Mouse (Mus musculus) CH12.LX (cell line): ENCODE data around the gene Adnp. TPM values are rescaled to one million over a fixed set of nuclear protein-coding genes. Genes with fewer than 3 reads are reported as not detected.

ENCODE experiments used
- DNase-seq: peaks from one replicate; pipeline ENCODE4 v3.0.0-alpha.2; 2013; ENCODE audit errors: extremely low read depth
- H3K27ac ChIP-seq: 2 replicates; pipeline ENCODE4 v1.5.1; 2012; ENCODE audit warnings: low read depth, mild to moderate bottlenecking, control low read depth, moderate library complexity; ENCODE audit not compliant: insufficient read depth
- H3K27me3 ChIP-seq: replicated peaks from 2 replicates; pipeline ENCODE3; 2012; ENCODE audit warnings: inconsistent platforms
- H3K36me3 ChIP-seq, 2 experiments: replicated peaks in 1 of 2; 2 replicates each; pipeline versions ENCODE3 to v1.6.1; 2012; ENCODE audit warnings: inconsistent platforms in 1 of 2, low read length in 1 of 2, mild to moderate bottlenecking in 1 of 2, mixed read lengths in 1 of 2, moderate library complexity in 1 of 2; ENCODE audit not compliant: control insufficient read depth in 1 of 2, insufficient read depth in 1 of 2
- H3K4me1 ChIP-seq, 2 experiments: 2 replicates each; pipeline ENCODE4 v1.6.1; 2012; ENCODE audit warnings: inconsistent platforms in 1 of 2, moderate library complexity in 1 of 2; ENCODE audit not compliant: insufficient read depth in 2 of 2, control insufficient read depth in 1 of 2
- H3K4me2 ChIP-seq: 2 replicates; pipeline ENCODE4 v1.6.1; 2012; ENCODE audit warnings: low read depth, mild to moderate bottlenecking, control low read depth; ENCODE audit not compliant: poor library complexity, insufficient read depth, severe bottlenecking
- H3K4me3 ChIP-seq, 3 experiments: fragments of 150-350 bp in 1 of 3; sonication (generic) in 1 of 3; replicated peaks in 1 of 3; 2 replicates each; pipeline versions ENCODE3 to v1.5.1; 2011 to 2012; ENCODE audit warnings: low read depth in 2 of 3, low read length in 2 of 3, mild to moderate bottlenecking in 2 of 3, moderate library complexity in 2 of 3, control low read depth in 1 of 3, improper control_type of control experiment in 1 of 3, inconsistent platforms in 1 of 3, mixed read lengths in 1 of 3; ENCODE audit not compliant: poor library complexity in 1 of 3
- H3K79me2 ChIP-seq: replicated peaks from 2 replicates; pipeline ENCODE4 v1.6.1; 2012; ENCODE audit warnings: mild to moderate bottlenecking, moderate library complexity; ENCODE audit not compliant: control insufficient read depth, poor library complexity, insufficient read depth, severe bottlenecking; ENCODE audit errors: extremely low read depth
- H3K9ac ChIP-seq: 2 replicates; pipeline ENCODE4 v1.6.1; 2012; ENCODE audit warnings: low read depth, mild to moderate bottlenecking, control low read depth, moderate library complexity; ENCODE audit not compliant: insufficient read depth
- H3K9me3 ChIP-seq: replicated peaks from 2 replicates; pipeline ENCODE3; 2012; ENCODE audit warnings: low read length, inconsistent platforms, mixed read lengths
- BHLHE40 ChIP-seq: IDR thresholded peaks from 2 replicates; pipeline ENCODE4 v1.6.1; 2011; ENCODE audit warnings: mild to moderate bottlenecking, low read depth, low read length, improper control_type of control experiment
- CHD1 ChIP-seq: IDR thresholded peaks from 2 replicates; pipeline ENCODE4 v1.6.1; 2012; ENCODE audit warnings: low read depth, low read length, improper control_type of control experiment, inconsistent platforms
- CHD2 ChIP-seq: IDR thresholded peaks from 2 replicates; pipeline ENCODE4 v1.6.1; 2011; ENCODE audit warnings: low read length, improper control_type of control experiment
- CTCF ChIP-seq, 2 experiments: IDR thresholded peaks in 1 of 2; conservative IDR thresholded peaks in 1 of 2; 2 replicates each; pipeline ENCODE4 v1.5.1; 2011 to 2012; ENCODE audit warnings: low read depth in 2 of 2, low read length in 2 of 2, improper control_type of control experiment in 1 of 2, inconsistent platforms in 1 of 2, mild to moderate bottlenecking in 1 of 2, moderate library complexity in 1 of 2
- E2F4 ChIP-seq: IDR thresholded peaks from 2 replicates; pipeline ENCODE4 v1.6.1; 2011; ENCODE audit warnings: low read depth, low read length, improper control_type of control experiment; ENCODE audit not compliant: insufficient replicate concordance
- ETS1 ChIP-seq: conservative IDR thresholded peaks from 2 replicates; pipeline ENCODE4 v1.6.1; 2012; ENCODE audit warnings: low read depth, mild to moderate bottlenecking, inconsistent platforms, low read length, improper control_type of control experiment, moderate library complexity
- HCFC1 ChIP-seq: IDR thresholded peaks from 2 replicates; pipeline ENCODE4 v1.6.1; 2012; ENCODE audit warnings: low read depth, mild to moderate bottlenecking, inconsistent platforms, low read length, improper control_type of control experiment
- IRF4 ChIP-seq: IDR thresholded peaks from 2 replicates; pipeline ENCODE4 v1.6.1; 2014; ENCODE audit warnings: low read depth, mild to moderate bottlenecking, inconsistent platforms, low read length, improper control_type of control experiment
- JUND ChIP-seq: conservative IDR thresholded peaks from 2 replicates; pipeline ENCODE4 v1.6.1; 2011; ENCODE audit warnings: low read depth, low read length, improper control_type of control experiment
- KAT2A ChIP-seq: IDR thresholded peaks from 2 replicates; pipeline ENCODE4 v1.6.1; 2012; ENCODE audit warnings: low read length, improper control_type of control experiment, inconsistent platforms; ENCODE audit not compliant: insufficient replicate concordance
- MAX ChIP-seq: IDR thresholded peaks from 2 replicates; pipeline ENCODE4 v1.6.1; 2011; ENCODE audit warnings: low read length, improper control_type of control experiment
- MAZ ChIP-seq: IDR thresholded peaks from 2 replicates; pipeline ENCODE4 v1.6.1; 2012; ENCODE audit warnings: low read depth, mild to moderate bottlenecking, inconsistent platforms, low read length, improper control_type of control experiment, moderate library complexity
- MEF2A ChIP-seq: IDR thresholded peaks from 2 replicates; pipeline ENCODE4 v1.6.1; 2014; ENCODE audit warnings: low read depth, mild to moderate bottlenecking, inconsistent platforms, low read length, improper control_type of control experiment, borderline replicate concordance
- MYC ChIP-seq: IDR thresholded peaks from 2 replicates; pipeline ENCODE4 v1.6.1; 2011; ENCODE audit warnings: low read depth, mild to moderate bottlenecking, improper control_type of control experiment, low read length
- PAX5 ChIP-seq: IDR thresholded peaks from 2 replicates; pipeline ENCODE4 v1.6.1; 2012; ENCODE audit warnings: low read length, inconsistent platforms, mixed read lengths
- POLR2AphosphoS2 ChIP-seq: IDR thresholded peaks from 2 replicates; pipeline ENCODE4 v1.6.1; 2011; ENCODE audit warnings: low read depth, low read length, improper control_type of control experiment
- RCOR1 ChIP-seq: conservative IDR thresholded peaks from 2 replicates; pipeline ENCODE4 v1.6.1; 2012; ENCODE audit warnings: low read depth, mild to moderate bottlenecking, inconsistent platforms, low read length, improper control_type of control experiment
- SIN3A ChIP-seq: IDR thresholded peaks from 2 replicates; pipeline ENCODE4 v1.6.1; 2012; ENCODE audit warnings: low read length, improper control_type of control experiment, inconsistent platforms
- SMC3 ChIP-seq: IDR thresholded peaks from 2 replicates; pipeline ENCODE4 v1.6.1; 2011; ENCODE audit warnings: low read depth, low read length, improper control_type of control experiment
- UBTF ChIP-seq: IDR thresholded peaks from 2 replicates; pipeline ENCODE4 v1.6.1; 2012; ENCODE audit warnings: low read depth, mild to moderate bottlenecking, inconsistent platforms, low read length, improper control_type of control experiment, moderate library complexity
- USF2 ChIP-seq: conservative IDR thresholded peaks from 2 replicates; pipeline ENCODE4 v1.6.1; 2011; ENCODE audit warnings: low read depth, low read length, improper control_type of control experiment
- ZKSCAN1 ChIP-seq: IDR thresholded peaks from 2 replicates; pipeline ENCODE4 v1.6.1; 2012; ENCODE audit warnings: low read depth, inconsistent platforms, low read length, improper control_type of control experiment, borderline replicate concordance
- ZNF384 ChIP-seq: IDR thresholded peaks from 2 replicates; pipeline ENCODE4 v1.6.1; 2012; ENCODE audit warnings: low read depth, low read length, improper control_type of control experiment, inconsistent platforms
- dilution Hi-C: fragments of 300-500 bp; cut with MboI; formaldehyde crosslinking; loops from 2 replicates; pipeline ENCODE4 v1.14.3; 2020; ENCODE audit warnings: low sequenced_read_pairs; ENCODE audit not compliant: extremely low pct_unique_long_range_greater_than_20kb, extremely low pct_ligation_motif_present
- in situ Hi-C: fragments of 300-500 bp; cut with MboI; formaldehyde crosslinking; loops from 3 replicates; pipeline ENCODE4 v1.14.3; 2019; ENCODE audit warnings: low sequenced_read_pairs, low pct_ligation_motif_present, low pct_unique_long_range_greater_than_20kb, mixed read lengths
- polyA plus RNA-seq: library from polyadenylated mRNA; unstranded; fragments of >175 nt; gene quantifications from 2 replicates; pipeline ENCODE4 v1.2.1, GENCODE M21; 2012; ENCODE audit warnings: low read depth; ENCODE audit not compliant: insufficient read length
- total RNA-seq, 2 experiments: library from RNA; depleted of rRNA; stranded (reverse); fragments of 300-350 nt in 1 of 2; fragments of >200 nt in 1 of 2; gene quantifications; 2 replicates each; pipeline ENCODE4 v1.2.3; 2012 to 2014

Gene Adnp
- total and polyA plus RNA-seq, 3 experiments = 1.3 to 12.9 (median 3.3) TPM

DNA sequence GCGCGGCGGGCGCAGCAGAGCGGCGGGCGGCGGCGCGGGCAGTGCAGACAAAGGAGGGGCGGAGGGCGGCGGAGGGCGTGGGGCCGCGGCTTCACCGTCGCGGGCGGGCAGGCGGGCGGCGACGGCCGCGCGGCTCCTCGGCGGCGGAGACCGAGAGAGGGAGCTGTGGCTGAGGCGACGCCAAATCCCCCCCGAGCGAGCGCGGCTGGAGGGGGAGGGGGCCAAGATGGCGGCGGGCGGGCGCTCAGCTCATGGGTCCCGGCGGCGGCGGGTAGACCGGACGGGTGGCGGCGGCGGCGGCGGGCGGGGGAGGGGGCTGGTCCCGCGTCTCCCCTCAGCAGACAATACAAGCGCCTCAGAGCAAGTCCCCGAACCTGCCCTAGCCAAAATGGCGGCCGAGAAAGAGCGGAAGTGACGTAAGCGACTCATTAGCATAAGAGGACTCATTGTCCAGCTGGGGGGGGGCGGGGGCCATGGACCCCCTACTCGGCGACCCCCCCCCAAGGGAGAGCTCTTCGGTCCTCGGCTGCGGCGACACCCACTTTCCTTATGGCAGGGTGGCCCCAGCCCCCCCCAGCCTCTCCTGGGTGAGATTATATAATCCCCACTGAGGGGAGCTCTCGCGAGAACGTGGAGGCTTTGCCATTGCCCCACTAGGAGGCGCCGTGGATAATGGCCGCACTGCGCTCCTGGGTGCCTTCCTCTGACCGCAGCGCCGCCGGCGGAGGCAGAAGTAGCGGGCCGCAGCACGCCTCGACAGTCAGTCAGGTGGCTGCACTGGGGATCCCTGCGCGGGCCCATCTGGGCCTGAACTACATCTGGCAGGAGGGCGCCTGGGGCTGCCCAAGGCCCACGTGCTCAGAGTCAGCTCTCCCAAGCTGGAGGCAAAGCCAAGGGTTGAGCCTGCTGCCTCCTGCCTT, at the start of gene Adnp (continued):
- TF ChIP-seq ZNF384 = no peak

DNA sequence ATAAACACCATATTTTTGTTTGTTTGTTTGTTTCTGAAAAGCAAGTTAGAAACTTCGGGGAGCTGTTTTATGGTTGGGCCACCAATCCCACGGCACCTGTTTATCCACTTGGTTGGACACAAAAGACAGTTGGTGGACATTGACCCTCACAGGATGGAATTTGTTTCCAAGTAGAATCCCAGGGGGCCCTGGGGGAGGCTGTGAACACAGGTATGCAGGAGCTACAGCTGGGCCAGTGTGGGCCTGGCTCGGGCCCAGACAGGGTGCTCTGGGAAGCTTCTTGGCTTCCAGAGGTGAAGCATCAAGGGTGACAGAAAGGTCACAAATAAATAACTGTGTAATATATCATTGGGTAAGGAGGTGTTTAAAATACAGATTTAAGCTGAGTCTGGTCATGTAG, 49.6 kb upstream of the Adnp start:
- H3K4me2 ChIP-seq = no peak overlapping the region
- DNase-seq = no peak
- TF ChIP-seq MAX = no peak
- TF ChIP-seq ETS1 = no peak
- TF ChIP-seq E2F4 = no peak
- no peak for TF ChIP-seq MEF2A
- TF ChIP-seq PAX5 = no peak
- TF ChIP-seq SMC3 = no peak
- TF ChIP-seq MYC = no peak
- no peak for TF ChIP-seq BHLHE40
- no peak for TF ChIP-seq UBTF
- no peak for TF ChIP-seq HCFC1
- TF ChIP-seq CTCF (conservative IDR thresholded peaks at IDR 0.05 in 1 of 2, IDR thresholded peaks at IDR 0.05 in 1 of 2; ENCODE audit: low read depth in 2 of 2, low read length in 2 of 2) = no peak
- TF ChIP-seq KAT2A = no peak
- H3K4me1 ChIP-seq = peaks cover 10 to 27% of the 10 kb centered on the region in 2 experiments
- peaks cover 8% of the 10 kb centered on the region for H3K27me3 ChIP-seq
- in situ Hi-C loops = loop anchor here (10.0 kb wide), 1 partner anchor 378 kb away; no protein-coding TSS in a partner anchor
- dilution Hi-C loops = no loop called here
- no peaks in the 10 kb centered on the region for H3K36me3 ChIP-seq
- H3K9me3 ChIP-seq = no peaks in the 10 kb centered on the region
- H3K27ac ChIP-seq = no peak overlapping the region
- no peak overlapping the region for H3K9ac ChIP-seq
- no peak overlapping the region for H3K4me3 ChIP-seq
- H3K79me2 ChIP-seq = no peaks in the 10 kb centered on the region

- Histone ChIP-seq H3K36me3 (no peaks in the 10 kb centered on the region), H3K9me3 (no peaks in the 10 kb centered on the region), H3K27me3 (peaks cover 14% of the 10 kb centered on the region), H3K27ac (no peak overlapping the region), H3K9ac (no peak overlapping the region), H3K4me1 (peaks cover 10 to 16% of the 10 kb centered on the region in 2 experiments), H3K4me2 (no peak overlapping the region), H3K4me3 (no peak overlapping the region), H3K79me2 (no peaks in the 10 kb centered on the region)
- dilution Hi-C loops = no loop called here
- DNase-seq = no peak
- TF ChIP-seq MYC (no peak), PAX5 (no peak), CHD1 (no peak), MAX (no peak), IRF4 (no peak), CHD2 (no peak), USF2 (no peak), ETS1 (no peak), RCOR1 (no peak), JUND (no peak), MAZ (no peak), ZKSCAN1 (no peak), POLR2AphosphoS2 (no peak), SIN3A (no peak), KAT2A (no peak), E2F4 (no peak), ZNF384 (no peak)
- in situ Hi-C loops = loop anchor here (5.0 to 10.0 kb wide), 2 partner anchors 193 to 381 kb away; no protein-coding TSS in a partner anchor
Measured at GRCm38 (mm10) chr2:168253822-168254221, 46.9 kb upstream of the Adnp start.
